Mouse (Mus musculus) gastrocnemius, postnatal 36 days (tissue): ENCODE results near the gene Rgs19. TPM values are rescaled to one million over a fixed set of nuclear protein-coding genes. Genes with fewer than 3 reads are reported as not detected.
A peak's percentile ranks its signal among the peaks of the same experiment; 100 is the strongest.

Source experiments
- DNase-seq, 2 experiments: peaks; one replicate each; pipeline ENCODE4 v3.0.0; 2022
- intact Hi-C: fragments of 180-260 bp; cut with DNase I; formaldehyde crosslinking; loops from one replicate; pipeline ENCODE4 v1.15.1; 2025
- long read RNA-seq, 2 experiments: library from polyadenylated mRNA; stranded (forward); transcript quantifications; one replicate each; pipeline ENCODE4 v2.0.0; 2021
- total RNA-seq, 2 experiments: library from RNA; stranded (reverse); gene quantifications; 2 replicates each; pipeline ENCODE4 v1.2.3; 2021

The Rgs19 gene
- total RNA-seq = 1 to 10 TPM; 2.3 to 2.7 TPM
- long read RNA-seq, experiment 1, partial matches to known transcripts = 0 of 5 reads
- long read RNA-seq, experiment 1, other reads (novel, unspliced or antisense) = 1 of 5 reads
- long read RNA-seq, experiment 2, partial matches to known transcripts = 0 of 1 reads
- long read RNA-seq, experiment 2, other reads (novel, unspliced or antisense) = 0 of 1 reads

DNA sequence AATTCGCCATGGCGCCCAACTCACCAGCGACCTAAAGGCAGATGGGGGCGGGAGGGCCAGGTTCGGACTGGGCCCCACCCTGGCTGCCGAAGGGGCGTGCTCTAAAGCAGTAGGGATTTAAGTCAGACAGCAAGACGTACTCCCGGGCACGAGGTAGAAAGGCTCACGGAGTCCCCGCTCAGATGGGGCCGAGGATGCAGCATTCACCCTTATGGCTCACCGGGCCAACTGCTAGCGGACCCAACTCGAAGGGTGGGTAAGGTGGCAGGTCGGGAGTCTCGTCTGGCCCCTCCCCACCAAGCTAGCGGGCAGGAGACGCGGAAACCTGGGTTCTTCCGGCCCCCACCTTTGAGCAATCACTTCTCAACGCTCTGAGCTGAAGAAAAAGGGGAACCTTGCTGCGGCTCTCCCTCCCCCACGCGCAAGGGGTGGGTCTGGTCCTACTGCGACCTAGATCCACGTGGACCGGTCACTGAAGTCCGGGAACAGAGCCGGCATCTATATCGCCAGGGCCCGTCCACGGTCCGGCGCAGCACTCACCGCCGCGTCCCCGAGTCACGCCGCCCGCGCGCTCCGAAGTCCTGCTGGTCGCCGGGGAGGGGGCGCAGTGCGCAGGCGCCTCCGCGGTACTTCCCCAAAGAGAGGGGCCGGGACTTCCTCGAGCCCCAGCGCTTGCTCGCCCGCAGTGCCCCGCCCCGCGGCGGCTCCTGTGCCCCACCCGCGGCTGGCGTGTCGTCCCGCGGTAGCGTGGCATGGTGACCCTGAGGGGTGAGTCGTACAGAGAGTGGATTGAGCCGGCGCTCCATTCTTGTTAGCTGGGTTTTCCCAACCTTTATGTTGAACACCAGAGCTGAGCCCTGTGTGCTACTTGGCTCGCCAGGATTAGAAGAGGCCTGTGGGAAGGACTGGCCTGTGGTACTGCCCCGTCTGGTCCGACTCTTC lies at the start of gene Rgs19:
Gene Rgs19 (minus strand): TSS at position 639 of the 942 bp plus-strand sequence.
- intact Hi-C loops = loop anchor here (10.0 kb wide), 1 partner anchor 171 kb away; the partner anchor contains the start of gene Polr3k
- DNase-seq = peak; percentile 69 to 76

DNA sequence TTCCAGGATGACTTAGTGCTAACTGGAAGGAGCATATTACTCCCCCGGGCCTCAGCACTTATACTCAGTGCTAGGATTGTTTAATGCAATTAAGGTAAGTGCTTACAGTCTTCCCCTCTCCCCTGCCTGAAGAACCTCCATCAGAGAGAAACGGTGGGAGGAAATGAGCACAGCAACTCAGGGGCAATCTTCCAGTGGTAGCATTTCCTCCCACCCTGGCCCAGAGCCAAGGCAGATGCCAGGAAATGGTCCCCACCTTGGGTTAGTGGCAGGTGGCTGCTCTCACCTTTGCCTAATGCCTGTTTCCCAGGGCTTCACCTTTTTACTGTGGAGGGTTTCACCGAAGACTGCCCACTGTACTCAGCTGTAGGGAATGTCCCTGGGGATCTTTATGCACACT lies 36.3 kb upstream of the Rgs19 start:
- intact Hi-C loops = no loop called here
- no peak for DNase-seq

- no peak for DNase-seq
- intact Hi-C loops = no loop called here
Measured at GRCm38 (mm10) chr2:181727659-181728262, 34.0 kb upstream of the Rgs19 start.

- intact Hi-C loops = no loop called here
- DNase-seq = no peak
Measured at GRCm38 (mm10) chr2:181722213-181722612, 28.4 kb upstream of the Rgs19 start.

GRCm38 (mm10) chr2:181721200-181721599 lies 27.4 kb upstream of the Rgs19 start:
- DNase-seq = no peak
- intact Hi-C loops = no loop called here

- intact Hi-C loops = no loop called here
- no peak for DNase-seq
Measured at GRCm38 (mm10) chr2:181720061-181720460, 26.3 kb upstream of the Rgs19 start.

DNA sequence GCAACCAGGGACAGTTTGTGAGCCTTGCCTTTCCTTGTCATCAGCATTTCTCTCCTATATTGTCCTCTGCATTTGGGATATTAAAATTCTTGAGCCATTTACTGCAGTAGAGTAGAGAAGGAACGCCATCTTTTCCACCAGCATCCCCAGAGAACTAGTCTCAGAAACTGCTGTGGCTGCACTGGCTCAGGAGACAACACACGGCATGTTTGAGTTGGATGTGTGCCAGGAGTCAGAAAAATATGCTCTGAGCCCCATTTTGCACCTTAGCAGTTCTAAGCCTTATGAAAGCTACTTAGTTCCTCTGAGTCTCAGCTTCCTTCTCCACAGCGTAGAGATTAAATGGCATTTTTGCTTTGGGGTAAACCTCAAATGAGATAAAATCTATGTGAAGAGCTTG lies 23.2 kb upstream of the Rgs19 start:
- DNase-seq = no peak
- intact Hi-C loops = no loop called here

- no peak for DNase-seq
- intact Hi-C loops = no loop called here
Measured at GRCm38 (mm10) chr2:181715382-181715781, 21.6 kb upstream of the Rgs19 start.

DNA sequence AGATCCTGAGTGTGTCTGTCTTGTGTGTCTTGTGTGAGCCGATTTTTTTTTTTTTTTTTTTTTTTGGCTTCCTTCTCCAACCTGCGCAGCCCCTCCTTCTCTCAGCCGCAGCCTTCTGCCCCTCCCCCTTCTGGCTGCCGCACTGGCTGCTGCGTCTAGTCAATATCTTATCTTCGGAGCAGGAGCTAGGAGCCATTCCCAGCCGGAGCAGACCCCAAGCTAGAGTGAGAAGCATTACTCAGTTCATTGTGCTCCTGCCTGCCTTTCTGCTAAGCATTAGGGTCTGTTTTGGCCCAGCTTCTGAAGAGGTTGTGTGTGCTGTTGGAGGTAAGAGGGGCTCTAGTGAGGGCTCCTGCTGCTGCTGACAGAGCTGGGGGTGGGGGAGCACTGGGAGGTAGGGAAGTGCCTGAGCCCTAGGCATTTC lies 21.1 kb upstream of the Rgs19 start, which contains the start of gene Oprl1:
Gene Oprl1 (plus strand): TSS at position 114 of the 424 bp plus-strand sequence.
- DNase-seq = no peak
- intact Hi-C loops = no loop called here

- intact Hi-C loops = no loop called here
- no peak for DNase-seq
Measured at GRCm38 (mm10) chr2:181713749-181714148, 20.0 kb upstream of the Rgs19 start.

DNA sequence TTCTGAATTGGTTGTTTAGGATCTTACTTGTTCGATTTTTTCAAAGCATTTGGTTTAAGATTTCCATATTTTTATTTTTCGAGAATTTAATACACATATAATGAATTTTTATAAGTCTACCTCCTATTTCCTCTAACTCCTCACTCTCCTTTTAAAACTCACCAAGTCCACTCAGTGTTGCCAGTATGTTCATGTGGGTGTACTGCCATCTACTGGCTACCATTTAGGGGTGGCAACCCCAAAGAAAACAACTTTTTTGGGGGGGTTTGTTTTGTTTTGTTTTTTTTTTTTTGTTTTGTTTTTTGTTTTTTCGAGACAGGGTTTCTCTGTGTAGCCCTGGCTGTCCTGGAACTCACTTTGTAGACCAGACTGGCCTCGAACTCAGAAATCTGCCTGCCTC lies 12.9 kb upstream of the Rgs19 start:
- no peak for DNase-seq
- intact Hi-C loops = loop anchor here (2.0 kb wide), 1 partner anchor 48 kb away; no protein-coding TSS in a partner anchor

DNA sequence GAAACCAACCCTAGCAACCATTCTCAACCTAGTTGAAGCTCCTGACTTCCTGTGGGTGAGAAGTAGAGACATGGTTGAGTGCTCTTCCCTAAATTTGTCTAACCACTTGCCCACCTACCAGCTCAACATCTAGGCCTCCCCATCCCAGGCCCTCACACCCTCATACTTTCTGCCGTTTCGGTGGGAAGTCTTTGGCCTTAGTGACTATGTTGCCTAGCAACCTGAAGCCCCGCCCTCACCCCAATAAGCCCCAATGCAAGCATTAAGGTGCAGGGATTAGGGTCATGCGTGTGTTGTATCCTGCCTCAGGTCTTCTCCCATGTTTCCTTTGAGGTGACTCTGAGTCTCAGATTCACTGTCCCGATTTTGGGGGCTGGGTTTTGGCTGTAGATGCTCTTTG lies 4.5 kb upstream of the Rgs19 start, which contains the start of gene Lkaaear1:
Gene Lkaaear1 (minus strand): TSS at position 202 of the 400 bp plus-strand sequence.
- DNase-seq = no peak
- intact Hi-C loops = loop anchor here (10.0 kb wide), 1 partner anchor 167 kb away; the partner anchor contains the start of gene Polr3k

DNA sequence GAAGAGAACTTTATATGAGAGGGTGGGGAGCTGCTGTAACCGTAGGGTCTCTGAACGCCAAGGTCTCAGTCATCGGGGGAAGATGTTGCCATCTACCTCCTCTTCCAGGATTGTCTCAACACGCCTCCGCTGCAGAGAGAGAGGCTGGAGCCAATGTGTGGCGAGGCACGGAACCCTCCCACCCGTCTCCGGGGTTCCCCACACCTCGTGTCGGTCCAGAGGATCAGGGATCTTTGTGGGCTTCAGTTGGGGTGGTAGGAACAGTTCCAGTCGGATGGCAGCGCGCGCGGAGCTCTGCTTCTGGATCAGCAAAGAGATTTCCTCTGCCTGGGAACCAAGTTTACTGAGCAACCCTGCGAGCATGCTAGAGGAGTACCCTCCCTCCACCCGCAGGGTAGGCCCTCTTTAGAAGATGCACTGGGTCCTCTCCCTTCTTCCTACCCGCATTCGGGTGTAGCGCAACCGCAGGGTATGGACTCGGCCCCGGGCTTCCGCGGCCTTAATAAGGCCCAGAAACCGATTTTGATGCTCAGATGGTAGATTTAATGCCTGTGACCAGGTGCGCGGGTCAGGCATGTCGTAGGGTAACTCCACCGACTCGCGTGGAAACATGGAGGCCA lies 3.1 kb upstream of the Rgs19 start:
- no peak for DNase-seq
- intact Hi-C loops = loop anchor here (10.0 kb wide), 1 partner anchor 168 kb away; the partner anchor contains the start of gene Polr3k

GRCm38 (mm10) chr2:181695776-181696175 lies 2.0 kb upstream of the Rgs19 start:
- intact Hi-C loops = loop anchor here (10.0 kb wide), 1 partner anchor 169 kb away; the partner anchor contains the start of gene Polr3k
- no peak for DNase-seq

- DNase-seq = no peak
- intact Hi-C loops = loop anchor here (10.0 kb wide), 1 partner anchor 170 kb away; the partner anchor contains the start of gene Polr3k
Measured at GRCm38 (mm10) chr2:181694581-181694980, 804 bp upstream of the Rgs19 start.

DNA sequence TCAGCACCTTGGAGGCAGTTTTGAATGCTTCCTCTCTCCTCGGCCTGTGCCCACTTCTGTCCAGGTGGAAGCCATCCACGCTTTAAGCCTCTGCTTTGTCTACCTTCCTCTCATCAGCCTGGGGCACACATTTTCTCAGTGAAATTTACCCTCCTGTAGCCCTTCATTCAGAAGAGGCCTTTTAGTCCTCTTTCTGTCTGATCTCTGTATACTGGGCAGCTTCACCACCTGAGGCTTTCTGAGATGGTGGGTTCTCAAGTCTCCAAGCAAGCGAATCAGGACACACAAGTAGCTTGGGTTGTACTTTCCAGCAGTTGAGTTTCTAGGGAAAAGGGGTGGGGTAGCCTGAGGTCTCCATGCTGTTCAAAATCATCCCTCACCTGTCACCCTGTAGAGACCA lies 1.5 kb downstream of the Rgs19 start:
- intact Hi-C loops = loop anchor here (10.0 kb wide), 1 partner anchor 172 kb away; the partner anchor contains the start of gene Polr3k
- DNase-seq = no peak

DNA sequence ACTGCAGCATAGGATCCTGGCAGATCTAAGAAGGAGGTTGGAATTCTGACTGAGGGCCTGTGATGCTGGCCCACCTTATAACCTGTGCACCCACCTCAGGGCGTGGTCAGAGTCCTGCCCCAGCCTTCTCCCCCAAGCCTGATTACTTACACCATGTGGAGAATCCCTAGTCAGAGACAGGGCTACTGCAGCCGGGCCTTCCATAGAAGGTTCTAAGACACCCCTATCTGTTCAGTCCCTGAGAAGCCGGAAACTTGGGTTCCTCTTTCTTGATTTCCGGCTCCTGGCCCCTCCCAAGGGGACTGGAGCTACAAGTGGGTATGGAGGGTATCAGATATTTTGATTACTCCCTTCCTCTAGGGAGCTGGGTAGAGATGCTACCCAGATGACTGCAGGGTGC lies 2.2 kb downstream of the Rgs19 start:
- DNase-seq = no peak
- intact Hi-C loops = loop anchor here (10.0 kb wide), 1 partner anchor 173 kb away; the partner anchor contains the start of gene Polr3k

GRCm38 (mm10) chr2:181691083-181691482 lies 2.7 kb downstream of the Rgs19 start:
- no peak for DNase-seq
- intact Hi-C loops = loop anchor here (10.0 kb wide), 1 partner anchor 174 kb away; the partner anchor contains the start of gene Polr3k

DNA sequence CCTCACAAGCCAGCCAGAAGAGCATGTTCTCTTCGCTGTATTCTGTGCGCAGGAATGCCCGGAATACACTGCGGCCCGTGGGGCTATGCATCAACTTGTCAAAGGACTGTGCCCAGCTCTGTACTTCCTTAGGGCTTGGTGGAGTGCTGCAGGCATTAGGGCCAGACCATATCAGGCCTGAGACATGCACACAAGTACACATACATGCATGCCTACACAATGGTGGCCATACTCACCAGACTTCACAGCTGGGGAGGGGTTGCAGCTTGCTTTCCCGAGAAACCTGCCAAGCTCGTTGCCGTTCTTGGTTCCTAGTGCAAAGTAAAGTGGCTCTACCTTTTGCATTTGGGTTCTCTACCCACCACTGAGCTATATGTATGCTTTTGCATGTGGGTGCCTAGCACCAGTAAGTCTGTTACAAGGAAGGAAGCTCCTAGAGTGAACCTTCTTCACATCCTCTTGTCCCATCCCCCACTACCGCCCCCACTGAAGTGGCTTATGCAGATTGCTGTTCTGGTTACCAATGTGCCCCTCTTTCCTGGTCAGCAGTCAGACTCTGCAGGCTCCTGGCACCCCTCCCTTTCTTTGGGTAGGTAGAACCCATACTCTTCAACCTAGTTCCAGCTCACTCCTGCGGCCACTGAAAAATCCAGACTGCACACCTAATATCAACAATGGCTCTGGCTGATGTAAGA lies 4.2 kb downstream of the Rgs19 start:
- no peak for DNase-seq
- intact Hi-C loops = loop anchor here (10.0 kb wide), 1 partner anchor 175 kb away; the partner anchor contains the start of gene Polr3k
